Mouse (Mus musculus) G1E (cell line): ENCODE results near the gene Mmp27.

Source experiments
- CTCF ChIP-seq: IDR thresholded peaks from 2 replicates; pipeline ENCODE4 v1.5.1; 2012; ENCODE audit warnings: low read depth, low read length, inconsistent platforms, mixed read lengths
- GATA1 ChIP-seq: IDR thresholded peaks from 2 replicates; pipeline ENCODE4 v1.6.1; 2012; ENCODE audit warnings: borderline replicate concordance, low read length, inconsistent platforms, mixed read lengths
- TAL1 ChIP-seq: conservative IDR thresholded peaks from 2 replicates; pipeline ENCODE4 v1.6.1; 2012; ENCODE audit warnings: low read depth, low read length, inconsistent platforms, mixed read lengths

DNA sequence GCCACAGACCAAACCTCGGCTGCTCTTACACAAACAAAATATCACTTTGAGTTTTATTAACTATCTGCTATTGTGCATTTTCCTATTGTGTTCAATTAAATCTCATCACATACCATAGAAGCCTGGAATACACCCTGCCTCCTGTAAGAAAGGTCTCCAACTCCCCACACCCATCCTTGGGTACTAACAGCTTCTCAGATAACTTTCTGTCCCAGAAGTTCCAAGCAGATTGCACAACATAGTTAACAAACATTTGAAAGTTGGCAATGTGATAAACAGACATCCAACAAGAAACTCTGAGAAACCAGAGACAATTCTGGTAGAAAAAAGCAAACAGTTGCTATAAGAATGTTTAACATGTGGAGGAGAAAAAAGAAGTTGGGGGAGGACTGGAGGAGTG lies 711 bp upstream of the Mmp27 start:
- TF ChIP-seq CTCF (no peak), TAL1 (no peak), GATA1 (no peak)
